In genomic region chr12:108444166-108445115, GRCm38 (mm10) we compare ENCODE assay signal across 14 mouse cellular contexts.
DNase-seq lines count a peak whose midpoint lies in the region; ATAC-seq lines count a peak whose summit lies in the region.
"Had no signal": no experiment of that assay in that cellular context is flagged by ENCODE, and none has a peak within 500 bp of the region (broad histone marks: within the 10 kb centered on the region; RNA-seq: fewer than 3 reads in every experiment).

No protein-coding gene starts in this region.

- no peak overlapping the region for H3K4me2 ChIP-seq in kidney, embryonic 15.5 days
- no peak overlapping the region for H3K4me2 ChIP-seq in hindbrain, embryonic 13.5 days
- H3K4me2 ChIP-seq in neural tube, embryonic 13.5 days = no peak overlapping the region
- H3K4me2 ChIP-seq: limb, embryonic 13.5 days had no signal

- H3K9me3 ChIP-seq in kidney, embryonic 15.5 days (replicated peaks) = no peaks in the 10 kb centered on the region
- no peaks in the 10 kb centered on the region for H3K9me3 ChIP-seq in hindbrain, embryonic 13.5 days
- no peaks in the 10 kb centered on the region for H3K9me3 ChIP-seq in neural tube, embryonic 13.5 days
- H3K9me3 ChIP-seq: embryonic facial prominence, embryonic 13.5 days; limb, embryonic 13.5 days; megakaryocyte, embryonic 14.5 days had no signal

- no peak overlapping the region for H3K9ac ChIP-seq in kidney, embryonic 15.5 days
- no peak overlapping the region for H3K9ac ChIP-seq in hindbrain, embryonic 13.5 days
- 0 out of 2 replicates have a peak overlapping the region, but pooled peaks have one; percentile 12 for H3K9ac ChIP-seq in neural tube, embryonic 13.5 days
- H3K9ac ChIP-seq: embryonic facial prominence, embryonic 13.5 days; limb, embryonic 13.5 days had no signal

- H3K4me3 ChIP-seq in kidney, embryonic 15.5 days (replicated peaks) = no peak overlapping the region
- no peak overlapping the region for H3K4me3 ChIP-seq in hindbrain, embryonic 13.5 days
- H3K4me3 ChIP-seq in neural tube, embryonic 13.5 days = no peak overlapping the region
- H3K4me3 ChIP-seq: embryonic facial prominence, embryonic 13.5 days; limb, embryonic 13.5 days; megakaryocyte, embryonic 14.5 days had no signal

- H3K27ac ChIP-seq in kidney, embryonic 15.5 days = peak overlapping the region; percentile 81
- peak overlapping the region; percentile 36 for H3K27ac ChIP-seq in hindbrain, embryonic 13.5 days
- peak overlapping the region; percentile 77 for H3K27ac ChIP-seq in neural tube, embryonic 13.5 days (replicated peaks)
- H3K27ac ChIP-seq: embryonic facial prominence, embryonic 13.5 days; limb, embryonic 13.5 days had no signal

- intact Hi-C loops in heart, postnatal 25 days (cut with DNase I) = no loop called here

- H3K36me3 ChIP-seq in kidney, embryonic 15.5 days = no peaks in the 10 kb centered on the region
- no peaks in the 10 kb centered on the region for H3K36me3 ChIP-seq in hindbrain, embryonic 13.5 days
- no peaks in the 10 kb centered on the region for H3K36me3 ChIP-seq in neural tube, embryonic 13.5 days
- H3K36me3 ChIP-seq: embryonic facial prominence, embryonic 13.5 days; limb, embryonic 13.5 days had no signal

- DNase-seq in kidney, postnatal 36 days = no peak
- DNase-seq in embryo, embryonic 10 days (ENCODE audit: low spot score) = peak; percentile 81
- no peak for DNase-seq in heart, postnatal 25 days (ENCODE audit: low spot score)
- no peak for DNase-seq in gastrocnemius, adult 18-20 months (ENCODE audit: low spot score)
- DNase-seq: heart, adult 11 months; kidney, postnatal 25 days; right cerebral cortex, adult 18-20 months had no signal

- peak; percentile 35 for ATAC-seq in kidney, embryonic 15.5 days (replicated peaks; ENCODE audit: low FRiP score)
- ATAC-seq in hindbrain, embryonic 13.5 days (ENCODE audit: low FRiP score) = peak; percentile 47; the same call in 1 of the 2 replicates
- ATAC-seq in neural tube, embryonic 13.5 days (ENCODE audit: low read depth) = peak; percentile 78
- no peak for ATAC-seq in activated CD4-positive, CD25-positive, alpha-beta regulatory T cell, adult 4 months

- WGBS in kidney, embryonic 15.5 days = 73% methylated on average over 11 of the region's 11 CpGs
- WGBS in hindbrain, embryonic 13.5 days = 36% methylated on average over 11 of the region's 11 CpGs
- 24% methylated on average over 11 of the region's 11 CpGs for WGBS in neural tube, embryonic 13.5 days

- peaks cover 45% of the 10 kb centered on the region for H3K4me1 ChIP-seq in kidney, embryonic 15.5 days
- H3K4me1 ChIP-seq in hindbrain, embryonic 13.5 days (replicated peaks) = peaks cover 27% of the 10 kb centered on the region
- H3K4me1 ChIP-seq in neural tube, embryonic 13.5 days (replicated peaks) = peaks cover 44% of the 10 kb centered on the region

- no peaks in the 10 kb centered on the region for H3K27me3 ChIP-seq in kidney, embryonic 15.5 days
- no peaks in the 10 kb centered on the region for H3K27me3 ChIP-seq in hindbrain, embryonic 13.5 days
- no peaks in the 10 kb centered on the region for H3K27me3 ChIP-seq in neural tube, embryonic 13.5 days
- H3K27me3 ChIP-seq: embryonic facial prominence, embryonic 13.5 days; limb, embryonic 13.5 days had no signal
